Mouse (Mus musculus) intestine, embryonic 16.5 days (tissue): ENCODE data around the gene Naa38. TPM values are rescaled to one million over a fixed set of nuclear protein-coding genes. Genes with fewer than 3 reads are reported as not detected.

Experiments used
- ATAC-seq: fragments of 200-750 bp; cut with Nextera tagmentation; 2 replicates; pipeline ENCODE4 v1.8.0; 2017; ENCODE audit warnings: moderate TSS enrichment, moderate library complexity
- H3K27ac ChIP-seq: fragments of 300-500 bp; sonication (generic); 2 replicates; pipeline ENCODE4 v1.5.1; 2014; ENCODE audit warnings: mild to moderate bottlenecking, low read length
- H3K27me3 ChIP-seq: fragments of 300-500 bp; sonication (generic); replicated peaks from 2 replicates; pipeline ENCODE4 v1.6.1; 2014; ENCODE audit warnings: low read length, control low read depth, mixed read lengths; ENCODE audit not compliant: control insufficient read depth, insufficient read depth
- H3K36me3 ChIP-seq: fragments of 300-500 bp; sonication (generic); 2 replicates; pipeline ENCODE4 v1.6.1; 2014; ENCODE audit warnings: low read length, control low read depth; ENCODE audit not compliant: control insufficient read depth, insufficient read depth
- H3K4me1 ChIP-seq: fragments of 300-500 bp; sonication (generic); 2 replicates; pipeline ENCODE4 v1.6.1; 2014; ENCODE audit warnings: low read length, control low read depth, mixed read lengths; ENCODE audit not compliant: control insufficient read depth, insufficient read depth
- H3K4me2 ChIP-seq: fragments of 300-500 bp; sonication (generic); 2 replicates; pipeline ENCODE4 v1.6.1; 2014; ENCODE audit warnings: low read depth, low read length, control low read depth
- H3K4me3 ChIP-seq: fragments of 300-500 bp; sonication (generic); 2 replicates; pipeline ENCODE4 v1.5.1; 2014; ENCODE audit warnings: mild to moderate bottlenecking, low read length
- H3K9ac ChIP-seq: fragments of 300-500 bp; sonication (generic); 2 replicates; pipeline ENCODE4 v1.6.1; 2014; ENCODE audit warnings: low read depth, low read length
- H3K9me3 ChIP-seq: fragments of 300-500 bp; sonication (generic); 2 replicates; pipeline ENCODE4 v1.6.1; 2016; ENCODE audit warnings: low read length, control low read depth; ENCODE audit not compliant: control insufficient read depth
- WGBS: fragments of 180-500 bp; shearing (Covaris S2); extraction: QIAGEN DNeasy Blood & Tissue Kit; methylation state at CpG from one replicate; pipeline ENCODE4 v1.1.7; 2014; 5-methylcytosine and 5-hydroxymethylcytosine counted together
- polyA plus RNA-seq: library from polyadenylated mRNA; unstranded; fragments of >200 nt; fragmentation: Nextera tagmentation; extraction: Ambion mirVana; gene quantifications from 2 replicates; pipeline ENCODE4 v1.2.1, GENCODE M21; 2015

The Naa38 gene
- polyA plus RNA-seq, 1 experiment from 2014 or later: 170 TPM

DNA sequence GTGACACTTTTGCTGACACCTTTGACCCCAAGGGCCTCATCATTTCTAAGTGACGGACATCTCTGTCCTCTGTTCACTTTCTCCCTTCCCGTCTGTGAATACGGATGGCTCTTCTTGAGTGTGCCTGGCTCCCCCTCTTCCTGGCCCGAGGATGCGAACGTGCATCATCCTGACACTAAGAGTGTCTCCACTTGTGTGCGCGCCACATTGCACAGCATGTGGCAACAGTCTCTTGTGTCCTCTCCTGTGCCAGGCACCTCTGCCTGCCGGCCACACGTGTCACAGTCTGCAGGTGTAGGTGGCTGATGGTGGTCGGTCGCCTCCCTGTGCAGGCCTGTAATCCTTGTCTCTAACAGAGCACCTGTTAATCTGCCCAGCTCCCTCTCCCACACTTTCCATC is 23.7 kb upstream of the Naa38 start:
- no peak overlapping the region; the same call in 1 of the 2 replicates for H3K4me2 ChIP-seq
- H3K4me3 ChIP-seq: no peak overlapping the region
- H3K4me1 ChIP-seq: peaks cover 33% of the 10 kb centered on the region
- peak overlapping the region; percentile 5; the same call in 1 of the 2 replicates for H3K9ac ChIP-seq
- no peak for ATAC-seq
- peak overlapping the region; percentile 80 for H3K27ac ChIP-seq
- H3K9me3 ChIP-seq: no peaks in the 10 kb centered on the region
- 52% methylated on average over 12 of the region's 12 CpGs for WGBS
- no peaks in the 10 kb centered on the region for H3K27me3 ChIP-seq
- no peaks in the 10 kb centered on the region; the same call in 1 of the 2 replicates for H3K36me3 ChIP-seq

DNA sequence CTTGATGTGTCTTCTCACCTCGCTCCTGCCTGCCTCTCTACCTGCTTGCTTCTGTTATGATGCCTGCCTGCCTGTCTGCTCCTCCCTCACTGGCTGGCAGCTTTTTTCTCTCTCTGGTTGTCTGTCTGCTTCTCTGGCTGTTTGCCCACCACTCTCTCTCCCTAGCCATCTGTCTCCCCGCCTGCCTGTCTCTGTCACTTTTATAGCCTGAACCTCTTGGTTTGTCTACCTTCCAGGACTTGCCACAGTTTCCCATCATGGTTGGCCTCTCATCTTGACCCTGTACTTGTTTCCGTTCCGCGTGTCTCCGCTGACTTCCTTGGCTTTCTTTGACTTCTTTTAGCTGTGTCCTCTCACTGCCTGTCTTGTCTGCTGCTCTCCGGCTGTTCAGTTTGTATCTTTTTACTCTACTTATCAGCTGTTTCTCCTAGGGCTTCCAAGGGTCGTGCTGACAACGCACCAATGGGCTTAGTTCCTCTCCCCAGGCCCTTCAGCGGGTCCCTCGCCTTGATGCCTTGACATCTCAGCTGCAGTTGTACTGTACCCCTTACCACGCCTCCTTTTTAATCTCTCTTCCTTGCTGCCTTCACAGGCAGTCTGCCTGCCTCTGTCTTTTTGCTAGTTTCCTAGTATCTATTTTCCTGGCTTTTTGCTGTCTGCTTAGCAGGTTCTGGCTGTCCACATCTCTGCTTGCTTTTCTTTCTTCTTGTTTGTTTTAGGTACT is 23.1 kb upstream of the Naa38 start:
- no peak for ATAC-seq
- H3K9ac ChIP-seq: 0 out of 2 replicates have a peak overlapping the region, but pooled peaks have one; percentile 5
- no peaks in the 10 kb centered on the region for H3K27me3 ChIP-seq
- H3K4me2 ChIP-seq: no peak overlapping the region; the same call in 1 of the 2 replicates
- no peak overlapping the region for H3K4me3 ChIP-seq
- 36% methylated on average over 12 of the region's 12 CpGs for WGBS
- H3K27ac ChIP-seq: peak overlapping the region; percentile 55
- peaks cover 33% of the 10 kb centered on the region for H3K4me1 ChIP-seq
- H3K36me3 ChIP-seq: no peaks in the 10 kb centered on the region; the same call in 1 of the 2 replicates
- H3K9me3 ChIP-seq: no peaks in the 10 kb centered on the region

DNA sequence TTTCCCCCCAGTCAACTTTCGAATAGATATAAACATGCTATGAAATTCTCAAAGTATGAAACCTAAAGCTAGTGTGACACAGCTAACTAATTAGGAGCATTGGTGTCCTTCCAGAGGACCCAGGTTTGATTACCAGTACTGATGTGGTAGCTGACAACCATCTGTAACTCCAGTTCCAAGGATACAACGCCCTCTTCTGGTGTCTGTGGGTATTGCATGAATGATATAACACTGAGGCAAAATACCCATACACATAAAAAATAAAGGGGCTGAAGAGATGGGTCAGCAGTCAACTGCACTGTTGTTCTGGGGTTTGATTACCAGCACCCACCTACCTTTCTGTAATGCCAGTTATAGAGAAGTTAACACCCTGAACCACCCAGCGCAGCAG is 22.5 kb upstream of the Naa38 start:
- H3K36me3 ChIP-seq: no peaks in the 10 kb centered on the region; the same call in 1 of the 2 replicates
- H3K27ac ChIP-seq: peak overlapping the region; percentile 55; the same call in 1 of the 2 replicates
- H3K9ac ChIP-seq: no peak overlapping the region
- H3K27me3 ChIP-seq: no peaks in the 10 kb centered on the region
- 59% methylated on average over 3 of the region's 3 CpGs for WGBS
- H3K9me3 ChIP-seq: no peaks in the 10 kb centered on the region
- ATAC-seq: no peak
- peaks cover 35% of the 10 kb centered on the region for H3K4me1 ChIP-seq
- no peak overlapping the region for H3K4me2 ChIP-seq
- no peak overlapping the region for H3K4me3 ChIP-seq

DNA sequence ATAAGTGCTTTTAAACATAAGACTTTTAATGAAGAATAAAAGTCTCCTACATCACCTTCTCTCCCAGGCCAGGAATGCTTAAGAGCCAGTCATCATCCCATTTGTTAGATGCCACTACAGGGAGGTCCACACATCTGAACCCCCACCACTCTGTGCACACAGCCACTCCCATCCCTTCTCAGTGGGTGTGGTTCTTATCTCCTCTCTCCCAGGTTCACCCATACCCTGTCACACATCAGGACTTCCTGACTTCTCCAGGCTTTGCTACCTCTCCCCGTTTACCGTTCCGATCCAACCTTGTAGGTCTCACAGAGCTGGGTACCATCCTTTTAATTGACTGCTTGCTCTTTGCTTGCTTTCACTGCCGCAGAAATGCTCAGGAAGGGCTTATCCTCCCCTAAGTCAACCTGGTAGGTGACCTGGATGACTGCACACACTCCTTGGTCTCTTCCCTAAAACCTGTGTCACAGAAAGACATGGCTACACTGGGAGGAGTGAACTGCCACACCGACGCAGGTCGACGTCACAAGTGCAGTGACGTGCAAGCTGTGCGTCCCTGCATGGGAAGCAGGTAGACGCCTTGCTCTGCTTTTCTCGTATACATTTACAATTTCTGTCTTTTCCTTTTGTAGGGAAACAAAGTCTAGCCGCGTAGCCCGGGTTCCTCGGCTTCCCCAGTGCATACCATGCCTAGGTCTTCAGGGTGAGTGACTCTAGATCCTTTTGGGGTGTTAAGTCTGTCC is 21.9 kb upstream of the Naa38 start:
- H3K9ac ChIP-seq: no peak overlapping the region
- H3K4me2 ChIP-seq: no peak overlapping the region
- H3K4me1 ChIP-seq: peaks cover 32% of the 10 kb centered on the region
- no peak for ATAC-seq
- no peaks in the 10 kb centered on the region; the same call in 1 of the 2 replicates for H3K36me3 ChIP-seq
- no peaks in the 10 kb centered on the region for H3K27me3 ChIP-seq
- no peak overlapping the region for H3K4me3 ChIP-seq
- no peak overlapping the region for H3K27ac ChIP-seq
- 87% methylated on average over 16 of the region's 16 CpGs for WGBS
- no peaks in the 10 kb centered on the region for H3K9me3 ChIP-seq

DNA sequence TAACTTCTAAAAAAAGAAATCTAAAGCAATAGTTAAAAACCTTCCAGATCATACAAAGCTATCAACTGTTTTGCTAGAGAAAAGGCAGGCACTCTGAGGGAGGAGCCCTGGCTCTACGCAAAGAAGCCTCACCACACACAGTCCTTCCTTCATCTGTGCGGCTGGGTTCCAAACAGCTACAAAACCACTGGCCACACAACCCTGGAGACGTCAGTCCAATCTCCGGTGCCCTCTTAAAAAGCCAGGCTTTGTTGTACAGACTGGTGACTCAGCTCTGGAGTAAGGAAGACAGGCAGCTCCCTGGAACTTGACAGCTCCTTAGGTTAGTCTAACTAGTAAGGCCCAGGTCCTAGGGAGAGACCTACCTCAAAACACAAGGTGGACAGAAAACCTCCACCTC is 19.6 kb upstream of the Naa38 start:
- no peak for ATAC-seq
- Histone ChIP-seq H3K27me3 (no peaks in the 10 kb centered on the region), H3K4me1 (peaks cover 30% of the 10 kb centered on the region), H3K9ac (no peak overlapping the region), H3K9me3 (no peaks in the 10 kb centered on the region), H3K27ac (no peak overlapping the region), H3K4me3 (no peak overlapping the region), H3K4me2 (no peak overlapping the region), H3K36me3 (no peaks in the 10 kb centered on the region; the same call in 1 of the 2 replicates)
- WGBS: 86% methylated on average over 4 of the region's 4 CpGs

DNA sequence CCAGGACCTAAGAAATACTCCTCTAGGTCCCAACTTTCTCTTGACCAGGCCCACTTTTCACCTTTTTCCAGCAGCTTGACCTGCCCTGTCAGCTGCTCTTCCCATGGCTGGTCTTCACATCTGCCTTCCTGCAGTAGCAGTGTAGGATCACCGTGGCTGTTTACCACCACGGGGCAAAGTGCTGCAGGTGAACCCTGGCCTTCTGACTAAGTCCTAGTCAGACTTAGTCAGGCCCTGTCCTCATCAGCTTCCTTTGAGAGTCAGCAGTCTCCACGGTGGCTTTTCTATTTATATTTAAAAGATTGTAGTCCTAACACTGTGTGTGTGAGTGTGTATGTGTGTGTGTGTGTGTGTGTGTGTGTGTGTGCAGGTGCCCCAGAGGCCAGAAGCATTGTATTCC is 17.5 kb upstream of the Naa38 start:
- H3K4me2 ChIP-seq: no peak overlapping the region
- ATAC-seq: peak; percentile 93
- WGBS: 49% methylated on average over 3 of the region's 3 CpGs

DNA sequence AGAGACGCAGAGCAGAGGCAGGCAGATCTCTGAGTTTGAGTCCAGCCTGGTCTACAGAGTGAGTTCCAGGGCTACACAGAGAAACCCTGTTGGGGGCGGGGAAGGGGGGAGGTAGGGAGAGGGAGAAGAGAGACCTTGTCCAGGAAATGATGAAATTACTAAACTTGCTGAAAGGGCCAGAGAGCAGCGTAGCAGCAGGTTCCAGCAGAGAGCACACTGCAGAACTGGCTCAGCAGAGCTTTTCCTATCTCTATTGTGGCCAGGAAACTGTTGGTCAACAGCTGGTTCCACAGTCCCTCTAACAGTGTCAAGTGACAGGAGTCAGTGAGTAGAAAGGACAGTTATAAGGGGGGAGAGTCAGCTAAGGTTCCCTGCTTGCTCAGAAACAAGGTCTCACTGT is 15.7 kb upstream of the Naa38 start:
- H3K4me1 ChIP-seq: peaks cover 2% of the 10 kb centered on the region; the same call in 1 of the 2 replicates
- no peak overlapping the region for H3K9ac ChIP-seq
- WGBS: 82% methylated on average over 3 of the region's 3 CpGs
- no peak overlapping the region; the same call in 1 of the 2 replicates for H3K27ac ChIP-seq
- H3K27me3 ChIP-seq: no peaks in the 10 kb centered on the region
- no peak overlapping the region for H3K4me3 ChIP-seq
- H3K36me3 ChIP-seq: no peaks in the 10 kb centered on the region
- no peak for ATAC-seq
- no peaks in the 10 kb centered on the region for H3K9me3 ChIP-seq
- H3K4me2 ChIP-seq: no peak overlapping the region

More for the DNA sequence above, 17.5 kb upstream of the Naa38 start:
- Histone ChIP-seq H3K36me3 (no peaks in the 10 kb centered on the region; the same call in 1 of the 2 replicates), H3K9me3 (no peaks in the 10 kb centered on the region), H3K4me3 (no peak overlapping the region), H3K9ac (no peak overlapping the region; the same call in 1 of the 2 replicates), H3K27ac (peak overlapping the region; percentile 38), H3K4me1 (peaks cover 9% of the 10 kb centered on the region), H3K27me3 (no peaks in the 10 kb centered on the region)

DNA sequence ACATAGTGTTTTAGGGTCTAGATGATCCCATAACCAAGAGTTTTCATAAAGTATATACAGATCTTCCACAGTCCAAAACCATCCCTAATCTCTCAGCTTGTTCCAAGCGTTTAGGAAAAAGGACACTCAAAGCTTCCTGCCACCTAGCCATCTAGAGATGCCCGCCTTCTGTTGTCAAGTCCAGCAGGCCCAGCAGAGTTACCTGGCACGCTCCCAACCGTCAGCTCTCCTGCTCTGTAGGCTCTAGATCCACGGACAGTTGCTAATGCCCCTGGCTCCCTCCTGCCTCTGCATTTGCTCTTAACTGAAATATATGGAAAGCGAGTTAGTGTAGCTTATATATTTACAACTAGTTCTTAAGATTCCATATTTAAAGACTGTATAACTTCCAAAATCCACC is 13.9 kb upstream of the Naa38 start:
- no peak overlapping the region for H3K4me2 ChIP-seq
- peaks cover 4% of the 10 kb centered on the region; the same call in 1 of the 2 replicates for H3K4me1 ChIP-seq
- H3K27me3 ChIP-seq: no peaks in the 10 kb centered on the region
- H3K27ac ChIP-seq: no peak overlapping the region
- no peak overlapping the region for H3K9ac ChIP-seq
- no peak for ATAC-seq
- 82% methylated on average over 6 of the region's 6 CpGs for WGBS
- no peak overlapping the region for H3K4me3 ChIP-seq
- H3K36me3 ChIP-seq: no peaks in the 10 kb centered on the region
- H3K9me3 ChIP-seq: no peaks in the 10 kb centered on the region

DNA sequence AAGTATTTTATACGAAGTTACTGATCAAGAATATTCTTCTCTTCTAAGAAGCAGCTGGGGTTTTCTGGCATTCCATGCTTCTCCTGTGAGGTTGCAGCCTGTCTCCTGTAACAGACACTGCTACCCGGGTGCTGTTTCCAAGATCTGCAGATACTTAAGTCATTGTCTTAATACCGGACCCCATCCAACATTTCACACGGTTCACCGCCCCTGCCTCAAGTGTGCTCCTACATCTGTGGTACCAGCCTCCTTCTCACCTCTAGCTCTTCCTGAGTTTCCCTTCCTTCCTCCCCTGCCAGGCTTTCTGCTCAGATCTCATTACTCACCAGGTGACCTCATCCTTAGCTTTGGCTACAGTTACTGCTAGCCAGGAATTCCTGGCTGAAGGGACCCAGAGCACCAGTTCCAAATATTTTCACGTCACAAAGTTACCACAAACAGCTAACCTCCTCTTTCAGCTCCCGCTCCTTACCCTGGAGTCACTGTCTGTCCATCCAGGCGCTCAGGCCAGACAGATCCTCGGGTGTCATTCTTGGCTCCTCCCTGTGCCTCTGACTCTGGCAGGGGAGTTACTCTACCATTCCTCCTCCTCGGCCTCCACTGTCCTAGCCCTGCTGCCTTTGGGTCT is 12.7 kb upstream of the Naa38 start:
- Histone ChIP-seq H3K27me3 (no peaks in the 10 kb centered on the region), H3K9ac (no peak overlapping the region), H3K9me3 (no peaks in the 10 kb centered on the region), H3K36me3 (no peaks in the 10 kb centered on the region), H3K4me3 (no peak overlapping the region), H3K4me2 (no peak overlapping the region), H3K4me1 (0 out of 2 replicates have a peak, but pooled peaks cover 2% of the 10 kb centered on the region), H3K27ac (no peak overlapping the region)
- WGBS: 62% methylated on average over 10 of the region's 10 CpGs
- no peak for ATAC-seq
